Mouse (Mus musculus) stomach, postnatal 0 days (tissue): ENCODE data around the gene Gm20479.
A peak's percentile ranks its signal among the peaks of the same experiment; 100 is the strongest.

ENCODE experiments used
- CTCF ChIP-seq: IDR thresholded peaks from 2 replicates; pipeline ENCODE4 v1.5.1; 2016; ENCODE audit warnings: antibody characterized with exemption, low read depth, mild to moderate bottlenecking, moderate library complexity
- EP300 ChIP-seq: optimal IDR thresholded peaks from 2 replicates; pipeline ENCODE3; 2016; ENCODE audit warnings: antibody characterized with exemption

GRCm38 (mm10) chr7:27359162-27359561, 1.9 kb upstream of the Gm20479 start:
- peak; percentile 26 for TF ChIP-seq CTCF
- TF ChIP-seq EP300, result no peak
